Mouse (Mus musculus) gastrocnemius, adult 8-10 months (tissue): Measurements from ENCODE around the gene 1700018G05Rik. TPM values are rescaled to one million over a fixed set of nuclear protein-coding genes. Genes with fewer than 3 reads are reported as not detected.
"Not testable (repeated sequence)": the region's sequence is repeated elsewhere in the genome, so short reads cannot be mapped to it uniquely, and the experiment has no call there.

ENCODE experiments used
- DNase-seq, 2 experiments: peaks; one replicate each; pipeline ENCODE4 v3.0.0; 2022; ENCODE audit warnings: low spot score in 2 of 2
- total RNA-seq, 4 experiments: library from RNA; stranded (reverse); gene quantifications; 2 replicates each; pipeline ENCODE4 v1.2.4; 2022

Gene 1700018G05Rik
- total RNA-seq = not detected

- DNase-seq = not testable (repeated sequence)
Measured at GRCm38 (mm10) chrX:102928072-102928471, at the start of gene 1700018G05Rik. TSS of gene 1700018G05Rik (plus strand) at chrX:102928372.

GRCm38 (mm10) chrX:102908587-102908986 lies 19.6 kb upstream of the 1700018G05Rik start, which contains the start of the genes Dmrtc1a and 1700011M02Rik:
TSS of gene Dmrtc1a (minus strand) at chrX:102908687.
TSS of gene 1700011M02Rik (plus strand) at chrX:102908905.
- not testable (repeated sequence) for DNase-seq

GRCm38 (mm10) chrX:102914823-102915222 lies 13.3 kb upstream of the 1700018G05Rik start:
- not testable (repeated sequence) for DNase-seq

- DNase-seq = not testable (repeated sequence)
Measured at GRCm38 (mm10) chrX:102926707-102927106, 1.5 kb upstream of the 1700018G05Rik start.

GRCm38 (mm10) chrX:102932992-102933570 lies 4.9 kb downstream of the 1700018G05Rik start:
- DNase-seq = no peak

- no peak for DNase-seq
Measured at GRCm38 (mm10) chrX:102933571-102934394, 5.6 kb downstream of the 1700018G05Rik start.

- DNase-seq = no peak
Measured at GRCm38 (mm10) chrX:102934395-102934764, 6.2 kb downstream of the 1700018G05Rik start.

- no peak for DNase-seq
Measured at GRCm38 (mm10) chrX:102936743-102937142, 8.6 kb downstream of the 1700018G05Rik start.

GRCm38 (mm10) chrX:102950136-102950535 lies 22.0 kb downstream of the 1700018G05Rik start:
- DNase-seq = not testable (repeated sequence)

- DNase-seq = no peak
Measured at GRCm38 (mm10) chrX:102958917-102959316, 30.7 kb downstream of the 1700018G05Rik start.

GRCm38 (mm10) chrX:102960581-102960980 lies 32.4 kb downstream of the 1700018G05Rik start:
- DNase-seq = no peak

Other genes starting within 250 kb of the 1700018G05Rik start
- gene Gm3880, start 241.4 kb upstream of the 1700018G05Rik start, total RNA-seq = not detected
- not detected for gene Gm9112, start 220.7 kb upstream of the 1700018G05Rik start, total RNA-seq
- not detected for gene Dmrtc1b, start 220.5 kb upstream of the 1700018G05Rik start, total RNA-seq
- not detected for gene Dmrtc1c1, start 125.4 kb upstream of the 1700018G05Rik start, total RNA-seq
- not detected for gene Dmrtc1c2, start 73.8 kb upstream of the 1700018G05Rik start, total RNA-seq
- not detected for gene 1700031F05Rik, start 60.4 kb upstream of the 1700018G05Rik start, total RNA-seq
- not detected for gene Dmrtc1a, start 19.7 kb upstream of the 1700018G05Rik start, total RNA-seq
- not detected for gene 1700011M02Rik, start 19.5 kb upstream of the 1700018G05Rik start, total RNA-seq